Mouse (Mus musculus): ENCODE measurements around the gene Art3. TPM values are rescaled to one million over a fixed set of nuclear protein-coding genes. Genes with fewer than 3 reads are reported as not detected.

Gene Art3
- polyA plus RNA-seq, 1 experiment, result 121 TPM

DNA sequence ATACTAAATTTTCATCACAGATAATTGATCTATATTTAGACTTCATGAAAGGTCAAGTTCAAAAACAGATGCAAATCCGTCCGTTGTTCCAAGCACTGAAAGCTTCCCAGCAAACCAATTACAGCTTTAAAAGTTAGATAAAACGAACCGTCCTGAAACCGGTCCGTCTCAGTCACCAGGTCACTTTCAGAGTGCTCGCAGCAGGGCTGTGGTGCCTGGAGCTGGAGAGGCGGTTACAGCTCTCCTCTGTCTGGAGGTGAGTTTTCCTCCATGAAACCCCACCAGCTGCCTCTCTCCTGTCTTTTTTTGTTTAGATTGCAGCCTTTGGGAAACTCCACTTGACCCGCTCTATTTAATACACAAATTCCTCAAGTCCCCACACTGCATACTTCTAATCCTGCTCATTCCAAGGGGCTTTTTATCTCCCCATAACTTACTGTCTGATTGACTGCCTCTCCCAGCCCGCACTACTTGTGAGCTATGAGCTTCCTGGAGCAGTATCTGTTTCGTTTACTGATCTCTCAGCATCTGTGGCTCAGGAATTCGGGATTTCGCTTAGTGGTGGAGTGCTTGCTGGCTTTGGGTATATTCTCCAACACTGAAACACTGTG is 45.3 kb downstream of the Art3 start:
- DNase-seq (ENCODE audit: low read depth), result no peak

DNA sequence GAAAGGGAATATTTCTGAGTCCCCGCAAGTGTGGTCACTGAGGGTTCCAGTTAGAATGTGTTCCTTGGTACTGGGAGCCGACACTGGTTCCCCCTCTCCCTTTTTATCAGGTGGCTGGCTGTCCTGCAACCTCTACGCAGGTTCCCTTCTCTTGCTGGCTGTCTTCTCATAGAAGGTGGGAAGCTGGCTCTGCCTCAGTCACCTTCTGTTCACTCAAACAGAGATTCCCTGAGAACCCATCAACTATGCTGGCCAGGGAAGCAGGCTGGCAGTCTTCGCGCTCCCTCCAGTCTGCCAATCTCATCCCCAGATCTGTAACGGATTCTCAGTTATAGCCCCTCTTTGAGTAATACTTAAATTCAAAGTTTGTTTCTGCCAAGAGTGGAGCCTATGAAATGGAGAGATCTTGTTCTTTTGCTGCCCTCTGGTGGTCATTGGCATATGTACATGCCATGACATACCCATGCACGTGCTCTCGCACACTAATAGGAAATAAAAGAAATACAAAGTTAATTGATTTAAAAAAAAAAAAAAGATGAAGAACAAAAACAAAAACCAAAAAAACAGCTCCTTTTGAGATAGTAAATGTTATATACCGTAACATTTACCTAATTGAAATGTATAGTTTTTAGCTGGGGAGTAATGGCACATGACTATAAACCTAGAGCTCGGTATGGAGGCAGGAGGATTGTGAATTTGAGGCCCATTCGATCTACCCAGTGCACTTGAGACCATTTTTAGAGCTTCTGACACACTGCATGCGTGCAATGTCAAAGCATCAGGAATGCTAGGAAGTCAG is 50.1 kb downstream of the Art3 start:
- DNase-seq (ENCODE audit: low read depth), result no peak

DNA sequence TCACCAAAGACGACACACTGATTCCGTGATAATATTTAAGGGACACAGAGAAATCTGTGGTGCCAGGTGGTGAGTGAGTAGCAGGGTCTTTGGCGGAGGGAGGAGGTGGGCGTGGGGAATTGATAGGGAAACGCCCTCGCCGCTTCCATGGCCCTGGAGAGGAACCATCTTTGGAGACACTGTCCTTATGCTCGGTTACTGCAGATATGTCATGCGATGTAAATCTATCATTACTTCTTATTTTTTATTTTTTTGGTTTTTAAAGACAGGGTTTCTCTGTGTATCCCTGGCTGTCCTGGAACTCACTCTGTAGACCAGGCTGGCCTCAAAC is 50.7 kb downstream of the Art3 start:
- DNase-seq (ENCODE audit: low read depth), result no peak

DNA sequence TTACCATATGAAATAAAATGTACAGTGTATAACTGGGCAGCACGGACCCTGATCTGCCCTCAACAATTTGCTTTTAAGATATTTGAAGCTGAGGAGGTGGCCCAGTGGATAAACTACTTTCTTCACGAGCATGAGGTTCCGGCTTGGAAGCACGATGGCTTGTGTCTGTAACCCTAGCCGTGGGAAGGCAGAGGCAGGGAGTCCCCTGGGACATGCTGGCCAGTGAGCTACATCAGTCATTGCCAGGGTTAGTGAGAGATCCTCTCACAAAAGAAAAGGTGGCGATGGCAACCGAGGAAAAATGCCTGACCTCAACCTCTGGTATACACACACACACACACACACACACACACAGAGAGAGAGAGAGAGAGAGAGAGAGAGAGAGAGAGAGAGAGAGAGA is 52.1 kb downstream of the Art3 start:
- no peak for DNase-seq (ENCODE audit: low read depth)

DNA sequence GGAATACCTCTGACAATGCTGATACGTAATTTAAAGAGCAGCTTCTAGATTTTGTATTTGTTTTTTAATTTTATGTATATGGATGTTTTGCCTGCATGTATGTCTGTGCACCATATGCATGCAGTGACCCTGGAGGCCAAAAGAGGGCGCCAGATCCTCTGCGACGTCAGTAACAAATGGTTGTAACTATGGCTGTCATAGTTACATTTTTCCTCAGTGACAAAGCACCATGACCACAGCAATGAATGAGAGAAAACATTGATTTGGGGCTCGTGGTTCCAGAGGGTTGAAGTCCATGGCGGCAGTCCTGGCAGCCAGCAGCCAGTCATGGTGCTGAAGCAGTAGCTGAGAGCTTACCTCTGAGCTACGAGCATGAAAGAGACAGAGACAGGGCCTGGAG is 53.2 kb downstream of the Art3 start:
- no peak for DNase-seq (ENCODE audit: low read depth)

DNA sequence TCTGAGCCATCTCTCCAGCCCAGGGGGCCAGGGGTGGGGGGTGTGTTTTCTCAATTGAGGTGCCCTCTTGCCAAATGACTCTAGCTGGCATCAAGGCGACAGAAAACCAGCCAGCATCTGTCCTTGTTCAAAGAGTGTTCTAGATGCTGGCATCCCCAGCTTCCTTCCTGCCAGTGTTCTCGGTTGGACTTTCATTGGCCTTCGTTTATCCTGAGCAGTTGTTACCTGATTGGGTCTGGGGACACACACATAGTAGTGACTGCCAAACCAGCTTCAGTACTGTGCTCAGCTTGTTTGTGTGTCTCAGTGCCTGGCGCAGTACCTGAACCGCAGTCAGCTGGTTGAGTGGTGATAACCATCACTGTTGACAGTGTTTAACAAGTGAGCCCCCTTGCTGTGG is 54.5 kb downstream of the Art3 start:
- no peak for DNase-seq (ENCODE audit: low read depth)

DNA sequence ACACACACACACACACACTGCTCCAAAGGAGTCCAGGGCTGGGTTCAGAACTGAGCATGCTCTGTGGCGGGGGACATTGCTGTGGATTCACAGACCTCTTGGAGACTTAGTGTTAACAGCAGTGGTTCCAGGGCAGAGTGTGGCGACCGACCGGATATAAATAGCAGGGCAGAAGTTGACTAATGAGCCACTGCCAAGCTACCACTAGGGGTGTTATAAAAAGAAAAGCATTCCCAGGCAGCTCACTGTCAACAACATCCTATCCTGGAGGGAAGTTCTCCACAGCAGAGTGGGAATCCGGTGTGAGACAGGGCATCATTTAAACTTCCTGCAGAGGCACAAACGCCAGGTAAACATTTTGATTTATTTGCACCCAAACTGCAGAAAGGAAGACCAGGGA is 55.0 kb downstream of the Art3 start:
- DNase-seq (ENCODE audit: low read depth), result no peak

DNA sequence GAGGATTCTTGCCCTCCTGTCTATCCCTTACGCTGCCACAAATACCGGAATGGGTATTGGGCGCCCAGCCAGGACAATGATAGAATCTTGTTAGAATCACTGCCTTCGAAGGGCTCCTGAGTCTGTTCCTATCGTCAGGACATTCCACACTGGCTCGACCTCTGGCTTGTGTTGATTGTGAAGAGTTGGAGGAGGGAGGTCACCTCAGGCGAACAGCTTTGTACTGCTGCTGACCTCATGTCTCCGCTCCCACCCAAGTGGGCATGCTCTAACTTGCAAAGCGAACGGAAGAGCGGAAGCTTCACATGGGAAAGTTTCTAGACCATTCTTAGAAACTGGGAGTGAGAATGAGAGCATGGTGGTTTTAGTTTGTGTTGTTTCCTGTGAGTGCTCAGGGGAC is 55.8 kb downstream of the Art3 start:
- no peak for DNase-seq (ENCODE audit: low read depth)

DNA sequence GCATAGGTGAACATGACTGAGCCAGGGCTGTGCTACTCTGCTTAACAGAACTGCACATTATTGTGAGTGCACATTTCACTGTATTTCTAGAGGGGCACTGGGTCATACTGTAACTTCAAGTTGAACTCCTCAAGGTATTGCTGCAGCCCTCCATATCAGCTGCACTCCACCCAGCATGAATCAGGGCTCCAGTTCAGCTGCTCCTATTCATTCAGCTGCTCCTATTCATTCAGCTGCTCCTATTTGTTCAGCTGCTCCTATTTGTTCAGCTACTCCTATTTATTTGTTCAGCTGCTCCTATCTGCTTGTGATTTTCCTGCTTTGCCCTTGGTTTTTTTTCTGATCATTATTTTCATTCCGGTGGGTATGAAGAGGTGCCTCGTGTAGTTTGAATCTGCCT is 58.4 kb downstream of the Art3 start:
- DNase-seq (ENCODE audit: low read depth), result no peak

DNA sequence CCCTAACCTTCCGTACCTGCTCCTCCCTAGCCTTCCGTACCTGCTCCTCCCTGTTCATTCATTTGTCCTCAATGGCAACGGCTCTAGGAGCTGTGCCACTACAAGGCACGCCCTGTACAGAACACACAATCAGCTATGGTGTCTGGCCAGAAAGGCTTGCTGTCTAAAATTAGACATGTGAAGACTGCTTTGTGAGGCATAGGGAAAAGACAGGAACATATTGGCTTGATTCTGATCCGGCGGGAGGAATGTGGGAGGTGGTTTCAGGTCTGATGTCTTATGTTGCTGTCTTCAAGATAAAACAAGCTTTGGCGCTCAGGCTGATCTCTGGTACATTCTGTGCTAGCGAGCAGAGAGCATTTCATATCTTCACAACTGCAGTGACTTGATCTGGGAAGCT is 59.0 kb downstream of the Art3 start:
- no peak for DNase-seq (ENCODE audit: low read depth)

DNA sequence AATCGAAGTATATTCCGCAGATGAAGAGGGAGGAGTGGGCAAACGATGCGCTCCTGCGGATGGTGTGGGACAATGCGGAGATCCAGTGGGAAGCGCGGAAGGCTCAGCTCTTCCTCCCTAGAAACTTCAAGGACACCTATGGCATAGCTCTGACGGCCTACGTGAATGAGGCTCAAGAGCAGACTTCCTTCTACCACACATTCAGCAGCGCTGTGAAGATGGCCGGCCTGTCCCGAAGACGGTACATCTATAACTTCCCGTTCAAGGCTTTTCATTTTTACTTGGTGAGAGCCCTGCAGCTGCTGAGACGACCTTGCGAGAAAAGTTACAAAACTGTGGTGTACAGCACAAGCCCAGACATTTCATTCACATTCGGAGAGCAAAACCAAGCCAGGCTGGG is 60.9 kb downstream of the Art3 start:
- no peak for DNase-seq (ENCODE audit: low read depth)

DNA sequence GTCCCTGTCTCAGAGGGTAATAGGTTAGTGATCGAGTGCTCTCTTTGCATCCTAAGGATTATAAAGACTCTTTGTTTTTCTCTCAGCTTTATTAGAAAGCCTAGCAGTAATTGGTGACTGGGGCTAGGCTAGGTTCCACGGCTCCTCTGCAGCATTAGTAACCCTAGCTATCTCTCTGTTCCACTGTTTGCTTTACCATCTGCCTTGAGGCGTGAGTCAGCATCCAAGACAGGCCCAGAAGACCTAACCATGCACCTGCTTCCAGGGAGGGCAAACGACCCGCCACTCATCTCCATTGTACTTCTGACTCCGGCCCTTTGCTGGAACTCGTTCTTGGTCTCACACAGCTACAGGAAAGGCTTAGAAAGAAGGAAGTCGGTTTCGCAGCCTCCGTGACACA is 62.2 kb downstream of the Art3 start:
- DNase-seq (ENCODE audit: low read depth), result no peak

DNA sequence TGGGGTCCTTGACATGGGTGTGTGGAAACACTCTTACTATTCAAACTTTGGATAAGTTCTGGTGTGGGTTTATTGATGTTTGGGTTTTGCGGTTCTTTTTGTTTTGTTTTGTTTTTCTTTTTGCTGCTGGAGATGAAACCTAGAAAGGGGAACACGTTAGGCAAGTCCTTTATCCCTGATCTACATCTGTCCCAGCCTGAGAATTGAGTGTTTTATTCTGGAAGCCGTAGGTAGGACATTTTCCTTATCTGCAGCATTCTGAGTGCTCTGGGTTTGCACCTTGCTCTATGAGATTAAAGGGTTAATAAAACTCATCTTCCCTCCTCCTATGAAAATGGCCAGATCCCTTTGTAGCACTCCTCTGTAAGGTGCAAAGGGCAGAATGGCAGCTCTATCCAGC is 64.1 kb downstream of the Art3 start:
- DNase-seq (ENCODE audit: low read depth), result no peak

DNA sequence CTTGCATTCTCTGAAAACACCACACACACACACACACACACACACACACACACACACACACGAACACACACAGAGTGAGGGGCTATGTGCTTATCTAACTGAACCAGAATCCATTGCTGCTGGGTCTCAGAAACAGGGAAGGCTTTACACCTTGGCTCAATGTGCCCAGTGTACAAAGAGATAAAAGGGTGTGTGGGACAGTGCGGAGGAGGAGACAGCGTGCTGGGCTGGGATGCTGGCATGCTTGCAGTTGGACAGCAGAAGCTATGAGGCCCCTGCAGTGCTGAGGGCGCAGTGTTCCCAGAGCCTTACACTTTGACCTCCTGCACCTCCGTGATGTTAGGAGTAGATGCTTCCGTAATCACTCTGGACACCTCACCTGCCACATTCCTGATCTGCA is 64.8 kb downstream of the Art3 start:
- no peak for DNase-seq (ENCODE audit: low read depth)

DNA sequence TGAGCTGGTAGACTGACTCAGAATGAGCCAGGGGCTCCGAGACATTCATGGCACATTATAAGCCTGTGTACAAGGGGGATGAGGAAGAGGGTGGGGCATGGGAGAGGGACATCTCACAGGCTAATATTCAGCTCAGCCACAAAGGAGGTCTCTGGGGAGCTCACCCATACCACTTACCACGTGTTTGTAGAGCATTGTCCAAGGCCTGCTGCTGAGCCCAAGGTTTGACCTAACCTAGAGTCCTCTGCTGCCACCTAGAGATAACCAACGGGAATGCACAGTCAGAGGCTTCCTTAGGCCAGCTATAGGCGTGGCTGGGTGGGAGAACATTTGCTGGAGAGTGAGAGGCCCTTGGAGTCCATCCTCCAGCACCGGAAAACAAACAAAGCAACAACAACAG is 66.5 kb downstream of the Art3 start:
- no peak for DNase-seq (ENCODE audit: low read depth)

DNA sequence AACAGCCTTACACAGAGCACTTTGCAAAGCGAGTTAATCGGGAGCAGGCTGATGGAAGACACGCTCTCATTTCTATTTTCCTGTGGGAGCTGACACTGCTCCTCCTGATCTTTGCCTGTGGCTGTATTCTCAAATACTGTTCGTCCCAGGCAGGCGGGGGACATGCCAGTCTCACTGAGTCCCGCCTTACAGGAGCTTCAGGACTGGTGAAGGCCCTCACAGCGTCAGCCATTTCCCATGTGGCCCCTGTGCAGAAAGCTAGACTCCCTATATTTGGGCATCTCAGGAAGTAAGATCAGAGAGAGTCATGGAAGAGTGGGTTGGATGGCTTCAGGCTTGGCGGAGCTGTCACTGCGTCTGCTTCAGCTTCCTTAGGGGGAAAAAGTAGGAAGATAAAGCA is 71.2 kb downstream of the Art3 start:
- DNase-seq (ENCODE audit: low read depth), result no peak

DNA sequence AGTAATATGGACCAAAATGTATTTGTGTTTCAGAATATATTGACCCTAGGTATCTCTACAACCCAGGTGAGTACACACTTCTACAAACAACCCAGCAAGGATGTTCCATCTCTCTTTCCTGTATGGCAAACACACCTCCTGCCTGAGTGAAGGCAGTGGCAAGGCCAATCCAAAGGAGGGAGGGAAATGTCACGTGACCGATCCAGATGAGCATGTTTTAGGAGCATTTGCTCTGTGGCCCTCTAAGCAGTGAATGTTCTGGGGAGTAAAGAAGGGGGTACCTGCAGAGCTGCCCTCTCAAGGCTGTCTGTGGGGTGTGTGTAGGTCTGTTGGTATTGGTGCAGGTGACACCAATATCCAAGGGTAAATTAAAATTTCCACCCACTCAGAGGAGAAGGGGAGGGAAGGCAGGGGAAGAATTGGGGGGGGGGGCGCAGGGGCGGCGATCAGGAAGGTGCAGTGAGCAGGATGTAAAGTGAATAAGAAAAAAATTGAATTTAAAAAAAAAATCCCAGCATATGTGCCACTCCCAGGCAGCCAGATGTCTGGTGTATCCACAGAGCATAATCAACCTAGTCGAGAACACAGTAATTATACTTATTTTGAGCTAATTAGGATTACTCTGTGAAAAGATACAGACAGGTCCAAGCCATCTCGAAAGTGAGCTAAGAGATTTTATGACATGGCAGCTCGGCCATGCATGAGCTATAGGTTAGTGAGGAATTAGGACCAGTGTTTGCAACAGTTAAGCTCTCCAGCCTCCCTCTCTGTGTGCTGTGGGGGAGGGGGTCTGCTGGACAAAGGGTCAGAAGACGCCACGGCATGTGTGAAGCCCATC is 72.2 kb downstream of the Art3 start:
- no peak for DNase-seq (ENCODE audit: low read depth)

DNA sequence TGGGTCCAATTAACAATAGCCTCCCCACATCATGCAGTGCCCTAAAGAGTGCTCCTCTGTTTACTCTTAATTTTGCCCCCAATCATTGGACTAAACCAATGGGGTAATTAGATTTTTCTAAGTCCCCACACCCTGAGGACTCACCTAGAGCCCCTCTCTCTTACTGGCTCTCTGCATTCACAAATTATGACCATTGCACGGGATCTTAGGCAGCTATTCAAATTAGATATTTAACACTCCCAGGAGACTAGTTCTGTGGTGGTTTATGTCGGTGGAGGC is 72.7 kb downstream of the Art3 start:
- DNase-seq (ENCODE audit: low read depth), result no peak

DNA sequence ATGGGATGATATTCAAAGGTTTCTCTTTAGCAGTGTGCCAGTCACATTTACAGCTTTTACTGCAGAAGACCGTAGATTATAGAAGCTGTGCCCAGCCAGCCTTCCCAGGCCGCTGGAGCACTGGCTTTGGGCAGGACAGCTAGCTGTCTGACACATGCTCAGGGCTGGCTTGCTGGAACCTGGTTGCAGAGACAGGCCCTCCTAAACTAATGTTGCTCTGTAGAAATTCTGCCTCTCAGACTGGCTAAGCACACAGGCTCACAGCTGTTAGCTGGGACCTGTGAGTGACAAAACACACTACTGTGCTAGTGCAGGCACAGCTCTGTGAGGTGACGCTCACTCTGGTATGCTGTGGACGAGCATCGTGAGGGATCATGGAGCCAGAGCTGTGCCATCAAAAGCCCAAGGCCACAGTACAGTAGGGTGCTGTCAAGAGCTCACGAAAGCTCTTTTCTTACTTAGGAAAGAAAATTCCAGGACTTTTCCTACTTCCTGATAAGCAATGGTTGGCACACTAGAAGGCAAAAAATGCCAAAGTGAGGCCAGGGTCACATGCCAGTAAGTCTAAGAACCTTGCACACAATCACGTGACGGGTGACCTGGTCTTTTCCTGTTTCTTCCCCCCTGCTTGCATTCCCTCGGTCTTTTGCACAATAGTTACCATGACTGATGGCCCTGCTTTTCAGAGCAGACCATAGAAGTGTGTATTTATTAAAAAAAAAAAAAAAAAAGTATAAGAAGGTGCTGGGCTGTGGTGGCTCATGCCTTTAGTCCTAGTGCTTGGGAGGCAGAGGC is 77.9 kb downstream of the Art3 start:
- no peak for DNase-seq (ENCODE audit: low read depth)

DNA sequence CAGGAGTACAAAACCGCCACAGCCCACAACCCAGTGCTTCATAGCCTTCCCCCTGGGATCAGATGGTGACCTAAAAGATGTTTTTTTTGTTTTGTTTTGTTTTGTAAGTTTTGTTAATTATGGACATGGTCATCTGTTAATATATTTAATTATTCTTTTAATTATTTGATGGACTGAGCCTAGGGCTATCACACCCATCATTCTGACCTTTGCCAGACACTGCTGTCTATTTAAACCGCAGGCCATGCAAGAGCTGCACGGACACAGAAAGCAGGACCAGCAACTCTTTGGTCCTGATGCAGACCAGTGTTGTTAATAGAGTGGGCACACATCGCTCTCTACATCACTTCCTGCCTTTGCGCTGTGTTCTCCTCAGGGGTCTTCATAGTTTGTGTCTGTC is 78.9 kb downstream of the Art3 start:
- no peak for DNase-seq (ENCODE audit: low read depth)

DNA sequence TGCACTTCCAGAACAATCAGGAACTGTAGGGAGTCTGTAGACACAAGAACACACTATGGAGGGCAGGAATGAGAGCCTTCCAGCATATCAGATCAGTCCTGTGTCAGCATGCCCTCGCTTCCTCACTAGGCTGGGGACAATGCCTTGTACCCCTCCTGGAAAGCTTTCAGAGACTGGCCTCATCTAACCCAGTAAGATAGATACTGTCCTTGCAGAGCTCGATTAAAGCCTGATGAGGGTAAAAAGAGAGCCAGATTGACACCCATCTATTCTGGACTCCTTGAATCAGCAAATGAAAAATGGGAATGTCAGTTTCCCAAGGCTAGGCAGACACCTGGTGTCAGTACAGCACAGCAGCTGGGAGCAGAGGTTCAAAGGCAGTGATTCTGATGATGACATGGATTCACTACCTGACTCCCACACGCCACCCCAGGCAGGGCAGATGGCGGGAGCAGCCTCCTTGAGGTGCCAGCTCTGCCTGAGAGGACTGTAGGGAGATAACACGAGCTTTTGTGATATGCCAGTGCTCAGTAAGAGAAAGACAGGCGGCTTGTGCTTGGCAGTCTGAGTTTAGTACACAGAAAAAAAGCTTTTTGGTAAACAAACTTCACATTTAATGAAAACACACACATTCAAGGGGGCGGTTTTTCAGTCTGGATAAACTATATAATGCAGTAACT is 80.0 kb downstream of the Art3 start:
- no peak for DNase-seq (ENCODE audit: low read depth)

Measured in gonadal fat pad, adult 2 months (tissue).